In the genomic region with DNA sequence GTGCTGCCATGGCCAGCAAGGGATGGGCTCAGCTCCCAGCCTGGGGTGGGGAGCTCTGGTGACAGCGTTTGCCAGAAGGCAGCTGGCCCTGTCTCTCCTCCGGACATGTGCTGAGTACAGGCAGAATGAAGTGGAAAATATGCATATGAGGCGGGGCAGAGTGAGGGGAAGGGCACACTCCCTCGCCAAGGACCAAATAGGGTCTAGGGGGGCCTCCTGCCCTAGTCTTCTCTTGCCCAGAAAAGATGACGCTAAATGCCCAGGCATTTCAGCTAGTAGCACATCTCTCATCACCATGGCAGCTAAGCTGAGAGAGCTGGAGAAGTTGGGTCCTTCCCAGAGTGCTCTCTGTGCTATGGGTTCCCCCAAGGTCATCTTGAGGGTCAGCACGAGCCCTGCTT, we compare ENCODE assay signal across 9 mouse cellular contexts. TPM values are rescaled to one million over a fixed set of nuclear protein-coding genes. Genes with fewer than 3 reads are reported as not detected.
DNase-seq lines count a peak whose midpoint lies in the region; ATAC-seq and TF ChIP-seq lines count a peak whose summit lies in the region.
"Had no signal": no experiment of that assay in that cellular context is flagged by ENCODE, and none has a peak within 500 bp of the region (broad histone marks: within the 10 kb centered on the region; RNA-seq: fewer than 3 reads in every experiment).

No protein-coding gene starts in this region.

- H3K4me2 ChIP-seq in forebrain, embryonic 13.5 days = no peak overlapping the region
- H3K4me2 ChIP-seq in forebrain, embryonic 11.5 days (ENCODE audit: low read depth, low read length, severe bottlenecking) = no peak overlapping the region
- no peak overlapping the region for H3K4me2 ChIP-seq in embryonic facial prominence, embryonic 14.5 days (ENCODE audit: low read depth, low read length)
- peak overlapping the region; percentile 25 for H3K4me2 ChIP-seq in myocyte (ENCODE audit: low read depth)
- H3K4me2 ChIP-seq: liver, embryonic 13.5 days had no signal

- H3K9me3 ChIP-seq in forebrain, embryonic 13.5 days (replicated peaks) = no peaks in the 10 kb centered on the region
- no peaks in the 10 kb centered on the region for H3K9me3 ChIP-seq in forebrain, embryonic 11.5 days (ENCODE audit: control insufficient read depth, low read length)
- no peaks in the 10 kb centered on the region for H3K9me3 ChIP-seq in embryonic facial prominence, embryonic 14.5 days (ENCODE audit: control insufficient read depth, low read length)
- H3K9me3 ChIP-seq: liver, embryonic 13.5 days had no signal

- no peaks in the 10 kb centered on the region for H3K36me3 ChIP-seq in forebrain, embryonic 13.5 days (ENCODE audit: poor library complexity, severe bottlenecking)
- no peaks in the 10 kb centered on the region for H3K36me3 ChIP-seq in forebrain, embryonic 11.5 days (ENCODE audit: control insufficient read depth, insufficient read depth, low read length)
- no peaks in the 10 kb centered on the region for H3K36me3 ChIP-seq in embryonic facial prominence, embryonic 14.5 days (ENCODE audit: control insufficient read depth, insufficient read depth, low read length)
- H3K36me3 ChIP-seq in myocyte (ENCODE audit: control insufficient read depth, insufficient read depth) = no peaks in the 10 kb centered on the region
- H3K36me3 ChIP-seq: liver, embryonic 13.5 days had no signal

- intact Hi-C loops in heart, postnatal 10 days (cut with DNase I) = no loop called here

- peak; percentile 19 for TF ChIP-seq POLR2A in myocyte (IDR thresholded peaks at IDR 0.05; ENCODE audit: insufficient read length, low read depth)

- no peaks in the 10 kb centered on the region for H3K79me2 ChIP-seq in myocyte (ENCODE audit: control insufficient read depth, insufficient read depth)

- no peak overlapping the region for H3ac ChIP-seq in myocyte (ENCODE audit: control insufficient read depth, insufficient read length)

- no peak overlapping the region for H3K27ac ChIP-seq in forebrain, embryonic 13.5 days
- no peak overlapping the region for H3K27ac ChIP-seq in forebrain, embryonic 11.5 days (ENCODE audit: low read depth, low read length)
- H3K27ac ChIP-seq in embryonic facial prominence, embryonic 14.5 days (replicated peaks; ENCODE audit: low read depth, low read length) = no peak overlapping the region; the same call in 1 of the 2 replicates
- H3K27ac ChIP-seq: liver, embryonic 13.5 days had no signal

- no peak overlapping the region for H3K9ac ChIP-seq in forebrain, embryonic 13.5 days
- H3K9ac ChIP-seq in forebrain, embryonic 11.5 days (ENCODE audit: low read length) = no peak overlapping the region
- no peak overlapping the region for H3K9ac ChIP-seq in embryonic facial prominence, embryonic 14.5 days (ENCODE audit: low read depth, low read length)
- H3K9ac ChIP-seq: liver, embryonic 13.5 days had no signal

- DNase-seq in forebrain, embryonic 11.5 days (ENCODE audit: low spot score) = no peak
- DNase-seq in ES-CJ7 (ENCODE audit: low read depth, low spot score) = peak; percentile 11
- peak; percentile 78 for DNase-seq in embryonic facial prominence, embryonic 14.5 days (ENCODE audit: low spot score)
- DNase-seq in heart, postnatal 10 days = peak; percentile 88 to 92
- DNase-seq in layer of hippocampus, postnatal 36 days = peak; percentile 51 to 67
- no peak for DNase-seq in thymus, postnatal 36 days
- DNase-seq: liver, embryonic 13.5 days had no signal

- no peak overlapping the region for H3K4me3 ChIP-seq in forebrain, embryonic 13.5 days
- no peak overlapping the region for H3K4me3 ChIP-seq in forebrain, embryonic 11.5 days (ENCODE audit: low read depth, low read length)
- no peak overlapping the region for H3K4me3 ChIP-seq in embryonic facial prominence, embryonic 14.5 days (ENCODE audit: low read depth, low read length)
- H3K4me3 ChIP-seq in myocyte = no peak overlapping the region
- H3K4me3 ChIP-seq: liver, embryonic 13.5 days had no signal

- no peaks in the 10 kb centered on the region for H3K27me3 ChIP-seq in forebrain, embryonic 13.5 days
- H3K27me3 ChIP-seq in forebrain, embryonic 11.5 days (ENCODE audit: control insufficient read depth, insufficient read depth, low read length) = no peaks in the 10 kb centered on the region
- no peaks in the 10 kb centered on the region for H3K27me3 ChIP-seq in embryonic facial prominence, embryonic 14.5 days (replicated peaks; ENCODE audit: control insufficient read depth, insufficient read depth, low read length)
- H3K27me3 ChIP-seq in myocyte (ENCODE audit: control insufficient read depth, insufficient read depth, insufficient read length) = no peaks in the 10 kb centered on the region
- H3K27me3 ChIP-seq: liver, embryonic 13.5 days had no signal

- peak; percentile 76 for ATAC-seq in forebrain, embryonic 13.5 days
- no peak for ATAC-seq in forebrain, embryonic 11.5 days (replicated peaks; ENCODE audit: low FRiP score)
- ATAC-seq in embryonic facial prominence, embryonic 14.5 days (ENCODE audit: low read depth) = peak; percentile 87

- peaks cover 5% of the 10 kb centered on the region; the same call in 1 of the 2 replicates for H3K4me1 ChIP-seq in forebrain, embryonic 13.5 days
- no peaks in the 10 kb centered on the region for H3K4me1 ChIP-seq in forebrain, embryonic 11.5 days (replicated peaks; ENCODE audit: control insufficient read depth, insufficient read depth, low read length)
- H3K4me1 ChIP-seq in embryonic facial prominence, embryonic 14.5 days (ENCODE audit: control insufficient read depth, insufficient read depth, low read length) = peaks cover 3% of the 10 kb centered on the region; the same call in 1 of the 2 replicates
- H3K4me1 ChIP-seq: liver, embryonic 13.5 days had no signal

- 56% methylated on average over 6 of the region's 6 CpGs for WGBS in forebrain, embryonic 13.5 days
- 66% methylated on average over 6 of the region's 6 CpGs for WGBS in forebrain, embryonic 11.5 days
- WGBS in embryonic facial prominence, embryonic 14.5 days = 34% methylated on average over 6 of the region's 6 CpGs

TF ChIP-seq in myocyte, 11 proteins besides CTCF, POLR2A, EP300 and RAD21:
- peak; percentile 70 for TF ChIP-seq SRF (IDR thresholded peaks at IDR 0.05; ENCODE audit: control insufficient read depth, insufficient read length, low read depth)
- TF ChIP-seq TCF12 (IDR thresholded peaks at IDR 0.05; ENCODE audit: insufficient read depth, poor library complexity, severe bottlenecking) = peak; percentile 42
- no peak for TF ChIP-seq REST (IDR thresholded peaks at IDR 0.05; ENCODE audit: insufficient read depth, insufficient read length)
- TF ChIP-seq MAX (IDR thresholded peaks at IDR 0.05; ENCODE audit: low read depth) = no peak
- peak; percentile 30 to 84 (median 41) for TF ChIP-seq MYOG (IDR thresholded peaks at IDR 0.05; ENCODE audit: control insufficient read depth in 1 of 3, insufficient read depth in 1 of 3, insufficient read length in 2 of 3, low read depth in 2 of 3)
- TF ChIP-seq POLR2AphosphoS2 (IDR thresholded peaks at IDR 0.05; ENCODE audit: insufficient read length, low read depth) = no peak
- no peak for TF ChIP-seq E2F4 (IDR thresholded peaks at IDR 0.05; ENCODE audit: insufficient read depth)
- TF ChIP-seq CEBPB (IDR thresholded peaks at IDR 0.05; ENCODE audit: insufficient read depth, poor library complexity, severe bottlenecking) = no peak
- no peak for TF ChIP-seq USF1 (IDR thresholded peaks at IDR 0.05; ENCODE audit: low read depth)
- TF ChIP-seq TCF3 (IDR thresholded peaks at IDR 0.05; ENCODE audit: insufficient read length, low read depth) = peak; percentile 39
- TF ChIP-seq MYOD1 (IDR thresholded peaks at IDR 0.05; ENCODE audit: control insufficient read depth in 1 of 3, insufficient read length in 2 of 3, low read depth in 2 of 3) = peak; percentile 91 to 98 (median 97)

RNA-seq across cellular contexts. Expression of a gene that starts 44.1 kb away (rescaled TPM):
- polyA plus RNA-seq in forebrain, embryonic 13.5 days (2015; fragmentation: Nextera tagmentation; extraction: Ambion mirVana) = 4.4 and 6.1 TPM in 2 replicates
- polyA plus RNA-seq in forebrain, embryonic 11.5 days (2014; fragmentation: Nextera tagmentation; extraction: Ambion mirVana) = 6.5 and 6.8 TPM in 2 replicates
- polyA plus RNA-seq in embryonic facial prominence, embryonic 14.5 days (2014; fragmentation: Nextera tagmentation; extraction: Ambion mirVana) = 42.6 and 57.8 TPM in 2 replicates
- total RNA-seq in heart, postnatal 10 days (2021) = 10 to 100 TPM; 51.2 to 51.4 TPM
- 10 to 100 TPM in 1 of 2 experiments, 1 to 10 TPM in 1; 6.7 to 10.2 TPM for total RNA-seq in layer of hippocampus, postnatal 36 days (2021)
- polyA plus RNA-seq in myocyte (2012; fragmentation: generic; extraction: Trizol) = 206 TPM

RNA-seq across cellular contexts. Expression of a gene that starts 52.9 kb away (rescaled TPM):
- 26.7 and 30.0 TPM in 2 replicates for polyA plus RNA-seq in forebrain, embryonic 13.5 days (2015; fragmentation: Nextera tagmentation; extraction: Ambion mirVana)
- 15.0 and 17.4 TPM in 2 replicates for polyA plus RNA-seq in forebrain, embryonic 11.5 days (2014; fragmentation: Nextera tagmentation; extraction: Ambion mirVana)
- polyA plus RNA-seq in embryonic facial prominence, embryonic 14.5 days (2014; fragmentation: Nextera tagmentation; extraction: Ambion mirVana) = 11.9 and 13.1 TPM in 2 replicates
- 1 to 10 TPM; 1.4 to 1.6 TPM for total RNA-seq in heart, postnatal 10 days (2021)
- 10 to 100 TPM; 23.5 to 26.6 TPM for total RNA-seq in layer of hippocampus, postnatal 36 days (2021)
- polyA plus RNA-seq in myocyte (2012; fragmentation: generic; extraction: Trizol) = 4.1 TPM

RNA-seq across cellular contexts. Expression of a gene that starts 53.3 kb away (rescaled TPM):
- 0.17 TPM in 1 of 2 replicates, not detected in the other for polyA plus RNA-seq in forebrain, embryonic 13.5 days (2015; fragmentation: Nextera tagmentation; extraction: Ambion mirVana)
- not detected in 2 replicates for polyA plus RNA-seq in forebrain, embryonic 11.5 days (2014; fragmentation: Nextera tagmentation; extraction: Ambion mirVana)
- 2.5 and 2.8 TPM in 2 replicates for polyA plus RNA-seq in embryonic facial prominence, embryonic 14.5 days (2014; fragmentation: Nextera tagmentation; extraction: Ambion mirVana)
- 1 to 10 TPM; 1.1 to 1.3 TPM for total RNA-seq in heart, postnatal 10 days (2021)
- 10 to 100 TPM; 45.1 to 47.1 TPM for total RNA-seq in layer of hippocampus, postnatal 36 days (2021)
- 2.7 TPM for polyA plus RNA-seq in myocyte (2012; fragmentation: generic; extraction: Trizol)

Comparison
In these comparisons a context has a peak if more than half of its experiments do, and no peak if none do; other contexts are left out.
1. DNase-seq: peak in ES-CJ7 (single experiment), embryonic facial prominence, embryonic 14.5 days (single experiment), heart, postnatal 10 days (2 of 2) and layer of hippocampus, postnatal 36 days (2 of 2); none in forebrain, embryonic 11.5 days (single experiment) and thymus, postnatal 36 days (0 of 2).